Mouse (Mus musculus) liver, adult 2 months (tissue): Measurements from ENCODE around the gene Ednrb. TPM values are rescaled to one million over a fixed set of nuclear protein-coding genes. Genes with fewer than 3 reads are reported as not detected.

Experiments
- DNase-seq: peaks from one replicate; pipeline ENCODE4 v3.0.0-alpha.2; 2011; ENCODE audit warnings: low read depth, low spot score; ENCODE audit errors: extremely low read depth
- H3K27ac ChIP-seq: fragments of 200-500 bp; replicated peaks from 2 replicates; pipeline ENCODE4 v1.5.1; 2012; ENCODE audit warnings: low read depth, mild to moderate bottlenecking, control low read depth, inconsistent platforms, low read length; ENCODE audit not compliant: insufficient read depth
- H3K27me3 ChIP-seq: fragments of 200-500 bp; 2 replicates; pipeline ENCODE4 v1.6.1; 2012; ENCODE audit warnings: mild to moderate bottlenecking, moderate library complexity, low read length, inconsistent platforms; ENCODE audit not compliant: control insufficient read depth, insufficient read depth
- H3K36me3 ChIP-seq: fragments of 200-500 bp; 2 replicates; pipeline ENCODE4 v1.6.1; 2012; ENCODE audit warnings: low read length, inconsistent platforms; ENCODE audit not compliant: control insufficient read depth, insufficient read depth
- H3K4me1 ChIP-seq: fragments of 200-500 bp; 2 replicates; pipeline ENCODE4 v1.6.1; 2011; ENCODE audit warnings: low read length; ENCODE audit not compliant: control insufficient read depth, insufficient read depth
- H3K4me3 ChIP-seq: fragments of 200-500 bp; 2 replicates; pipeline ENCODE4 v1.5.1; 2011; ENCODE audit warnings: low read depth, mild to moderate bottlenecking, control low read depth, low read length, moderate library complexity; ENCODE audit not compliant: insufficient read depth
- H3K79me2 ChIP-seq: fragments of 200-500 bp; 2 replicates; pipeline ENCODE4 v1.6.1; 2012; ENCODE audit warnings: inconsistent platforms, mild to moderate bottlenecking, low read length, moderate library complexity; ENCODE audit not compliant: control insufficient read depth, insufficient read depth
- H3K9ac ChIP-seq: fragments of 200-500 bp; 2 replicates; pipeline ENCODE4 v1.6.1; 2012; ENCODE audit warnings: low read depth, mild to moderate bottlenecking, control low read depth, inconsistent platforms, low read length
- CTCF ChIP-seq: fragments of 200-500 bp; IDR thresholded peaks from 2 replicates; pipeline ENCODE4 v1.5.1; 2011; ENCODE audit warnings: low read depth, low read length, control low read depth
- POLR2A ChIP-seq: fragments of 200-500 bp; IDR thresholded peaks from 2 replicates; pipeline ENCODE4 v1.6.1; 2011; ENCODE audit warnings: low read length, control low read depth; ENCODE audit not compliant: insufficient read depth; ENCODE audit errors: extremely low read depth
- WGBS: fragments of 180-500 bp; shearing (Covaris S2); methylation state at CpG from one replicate; pipeline ENCODE4 v1.1.7; 2018; 5-methylcytosine and 5-hydroxymethylcytosine counted together
- polyA plus RNA-seq: library from polyadenylated mRNA; depleted of rRNA; stranded (reverse); fragments of >200 nt; gene quantifications from 2 replicates; pipeline ENCODE4 v1.2.3, GENCODE M21; 2012; rRNA removed
- total RNA-seq: library from RNA; depleted of rRNA; stranded (reverse); fragments of >200 nt; gene quantifications from 2 replicates; pipeline ENCODE4 v1.2.3, GENCODE M21; 2014; rRNA removed

Gene Ednrb
- total RNA-seq = 9.5 and 12.0 TPM in 2 replicates
- 2.8 and 3.0 TPM in 2 replicates for polyA plus RNA-seq

DNA sequence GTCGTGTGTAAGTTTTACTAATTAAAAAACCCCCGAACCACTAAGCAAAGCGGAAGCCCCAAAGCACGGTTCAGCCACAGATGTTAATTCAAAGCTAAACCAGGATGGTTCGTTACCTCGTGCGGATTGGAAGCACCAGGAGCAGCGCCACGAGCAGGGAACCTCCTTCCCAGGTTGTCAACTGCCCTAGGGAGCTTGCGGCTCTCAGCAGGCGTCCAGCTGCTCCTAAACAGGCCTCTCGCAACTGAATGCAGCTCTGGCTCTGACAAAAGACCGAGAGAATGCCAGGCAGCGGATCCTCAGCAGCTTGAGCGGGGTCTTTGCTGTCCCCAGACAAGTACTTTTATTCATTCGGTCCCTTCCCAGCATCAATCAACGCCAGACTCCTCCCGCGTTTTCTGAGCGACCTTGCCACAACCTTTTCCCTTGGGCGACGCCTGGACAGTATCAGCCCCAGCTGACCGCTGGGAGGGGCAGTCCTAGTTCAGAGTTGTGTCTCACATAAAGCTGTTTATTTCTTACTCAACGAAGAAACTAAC is at the start of gene Ednrb:
Ednrb (minus strand) TSS at position 392 of the 539 bp plus-strand sequence.
- TF ChIP-seq POLR2A (no peak), CTCF (no peak)
- H3K27ac ChIP-seq = peak within 1 kb of the TSS; percentile 44
- WGBS = 3% methylated on average over 24 of the region's 24 CpGs

DNA sequence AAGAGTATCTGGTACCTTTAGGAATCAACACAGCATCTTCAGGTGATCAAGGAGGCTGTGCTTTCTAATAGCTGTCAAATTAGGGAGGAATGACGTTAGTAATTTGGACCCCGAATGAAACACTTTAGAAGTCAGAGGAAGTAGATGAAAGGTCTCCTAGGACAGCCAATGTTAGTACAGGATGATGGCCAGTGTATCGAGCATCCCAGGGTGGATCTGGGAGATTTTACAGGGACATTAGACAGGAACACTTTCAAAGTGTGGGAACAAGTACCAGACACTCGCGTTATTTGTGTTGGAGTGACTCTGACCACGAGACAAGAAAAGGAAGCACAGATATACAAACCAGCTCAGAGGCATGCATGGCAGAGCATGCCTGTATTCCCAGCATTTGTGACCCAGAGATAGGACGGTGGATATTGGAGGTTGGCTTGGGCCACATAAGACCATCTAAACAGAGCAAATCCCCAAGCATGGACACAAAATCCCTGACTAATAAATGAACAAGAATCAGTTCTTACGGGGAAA is 48.3 kb upstream of the Ednrb start:
- no peak for DNase-seq
- Histone ChIP-seq H3K79me2 (no peaks in the 10 kb centered on the region), H3K27me3 (no peaks in the 10 kb centered on the region), H3K36me3 (no peaks in the 10 kb centered on the region), H3K27ac (no peak overlapping the region), H3K4me1 (no peaks in the 10 kb centered on the region), H3K4me3 (no peak overlapping the region), H3K9ac (no peak overlapping the region)
- 83% methylated on average over 8 of the region's 8 CpGs for WGBS
- no peak for TF ChIP-seq CTCF
- no peak for TF ChIP-seq POLR2A

More for the DNA sequence above, at the start of gene Ednrb:
- Histone ChIP-seq H3K4me3 (peak within 1 kb of the TSS; percentile 51), H3K79me2 (no peaks in the 10 kb centered on the region), H3K36me3 (no peaks in the 10 kb centered on the region), H3K4me1 (no peaks in the 10 kb centered on the region), H3K27me3 (no peaks in the 10 kb centered on the region), H3K9ac (peak within 1 kb of the TSS; percentile 68)
- DNase-seq = no peak

DNA sequence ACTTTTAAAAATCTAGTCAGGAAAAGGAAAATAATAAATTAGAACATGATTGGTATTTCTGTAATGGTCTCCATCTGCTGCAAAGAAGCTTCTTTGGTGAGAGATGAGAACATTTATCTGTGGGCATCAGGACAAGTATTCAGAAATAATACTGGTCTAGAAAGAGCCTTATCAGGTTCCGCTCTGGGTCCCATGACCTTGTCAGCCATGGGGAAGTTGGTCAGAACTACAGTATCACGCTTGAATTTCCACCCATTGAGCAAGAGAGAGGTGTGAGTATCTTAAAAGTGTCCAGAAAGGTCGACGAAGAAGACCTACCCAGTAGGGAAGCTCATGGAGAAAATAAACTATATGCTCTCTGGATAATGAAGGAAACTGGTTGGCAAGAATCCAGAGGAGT is 46.6 kb upstream of the Ednrb start:
- no peak for TF ChIP-seq CTCF
- H3K36me3 ChIP-seq = no peaks in the 10 kb centered on the region
- 83% methylated on average over 4 of the region's 4 CpGs for WGBS
- H3K4me3 ChIP-seq = no peak overlapping the region
- H3K27ac ChIP-seq = no peak overlapping the region
- H3K9ac ChIP-seq = no peak overlapping the region
- H3K4me1 ChIP-seq = no peaks in the 10 kb centered on the region
- no peak for DNase-seq
- no peaks in the 10 kb centered on the region for H3K79me2 ChIP-seq
- no peaks in the 10 kb centered on the region for H3K27me3 ChIP-seq

DNA sequence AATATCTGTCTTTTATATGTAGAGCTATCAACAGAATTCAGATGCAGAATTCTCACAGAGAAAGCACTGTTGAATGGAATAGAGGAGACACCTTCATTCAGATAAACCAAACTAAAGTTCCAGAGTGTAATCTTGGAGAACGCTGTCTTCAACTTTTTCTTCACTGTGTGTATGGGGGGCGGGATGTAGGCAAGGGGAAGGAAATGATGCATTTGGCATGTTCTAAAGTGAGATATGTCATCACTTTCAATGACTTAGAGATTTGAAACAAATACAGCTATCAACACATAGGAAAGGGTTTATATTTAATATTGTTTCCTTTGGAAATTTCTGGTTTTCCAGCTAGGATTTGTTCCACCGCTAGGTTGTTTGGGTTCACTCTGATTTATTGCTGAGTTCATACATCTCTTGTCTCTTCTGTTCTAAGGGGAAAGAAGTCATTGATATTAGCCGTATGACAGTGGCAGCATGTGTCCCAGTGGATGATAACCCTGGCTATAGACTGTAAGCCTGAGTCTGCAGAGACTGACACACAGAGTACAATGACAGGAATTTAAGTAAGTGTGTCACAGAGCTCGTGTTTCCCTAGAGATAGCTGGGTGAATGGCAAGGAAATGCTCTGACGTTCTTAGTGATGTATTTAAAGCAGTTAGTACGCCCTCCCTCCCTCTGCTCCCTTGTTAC is 40.8 kb upstream of the Ednrb start:
- peak; percentile 11 for DNase-seq
- H3K79me2 ChIP-seq = no peaks in the 10 kb centered on the region

DNA sequence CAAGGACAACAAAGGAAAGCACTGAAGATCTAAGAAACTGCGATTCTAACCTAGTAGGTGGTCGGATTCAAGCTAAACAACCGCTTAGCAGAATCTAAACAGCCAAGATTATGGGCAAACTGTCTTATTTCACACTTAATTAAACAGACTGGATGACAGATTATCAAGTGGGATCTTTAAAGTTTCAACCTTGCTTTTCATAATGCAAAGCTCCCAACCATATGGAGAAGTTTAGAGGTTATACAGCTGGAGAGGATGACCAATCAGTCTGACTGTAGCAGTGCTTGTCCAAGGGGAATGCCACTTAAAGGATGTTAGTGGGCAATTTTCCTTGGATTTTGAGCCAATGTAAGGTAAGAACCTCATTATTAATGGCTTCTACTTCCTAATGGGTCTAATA is 38.7 kb upstream of the Ednrb start:
- H3K4me1 ChIP-seq = no peaks in the 10 kb centered on the region
- 90% methylated on average over 3 of the region's 3 CpGs for WGBS
- TF ChIP-seq POLR2A = no peak
- no peak for TF ChIP-seq CTCF
- no peak for DNase-seq
- H3K4me3 ChIP-seq = no peak overlapping the region
- H3K27me3 ChIP-seq = no peaks in the 10 kb centered on the region
- no peaks in the 10 kb centered on the region for H3K36me3 ChIP-seq
- H3K9ac ChIP-seq = no peak overlapping the region
- H3K79me2 ChIP-seq = no peaks in the 10 kb centered on the region
- H3K27ac ChIP-seq = no peak overlapping the region

More for the DNA sequence above, 40.8 kb upstream of the Ednrb start:
- WGBS = 69% methylated on average over 7 of the region's 7 CpGs
- H3K27me3 ChIP-seq = no peaks in the 10 kb centered on the region
- no peak overlapping the region for H3K27ac ChIP-seq
- H3K36me3 ChIP-seq = no peaks in the 10 kb centered on the region
- H3K9ac ChIP-seq = no peak overlapping the region
- TF ChIP-seq POLR2A (no peak), CTCF (no peak)
- H3K4me1 ChIP-seq = no peaks in the 10 kb centered on the region
- no peak overlapping the region for H3K4me3 ChIP-seq

DNA sequence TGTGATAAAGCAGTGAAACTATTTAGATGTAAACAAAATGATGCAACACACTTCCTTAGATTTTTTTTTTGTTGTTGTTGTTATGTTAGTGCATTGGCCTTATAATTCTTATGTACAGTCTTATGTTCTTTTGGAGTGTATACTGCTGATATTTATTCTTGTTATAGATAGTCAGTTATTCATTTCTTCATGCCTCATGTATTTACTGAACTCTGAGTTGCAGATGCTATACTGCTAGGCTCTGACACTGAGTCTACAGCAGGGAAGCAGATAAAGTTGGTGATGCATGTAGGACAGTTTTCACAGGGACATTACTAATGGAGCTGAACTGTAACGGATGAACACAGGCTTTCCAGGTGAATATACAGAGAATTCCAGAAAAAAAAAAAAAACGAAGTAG is 32.9 kb upstream of the Ednrb start:
- no peaks in the 10 kb centered on the region for H3K27me3 ChIP-seq
- TF ChIP-seq POLR2A (no peak), CTCF (no peak)
- H3K79me2 ChIP-seq = no peaks in the 10 kb centered on the region
- H3K4me1 ChIP-seq = no peaks in the 10 kb centered on the region
- H3K27ac ChIP-seq = no peak overlapping the region
- no peak overlapping the region for H3K4me3 ChIP-seq
- 85% methylated on average over 2 of the region's 2 CpGs for WGBS
- H3K9ac ChIP-seq = no peak overlapping the region
- H3K36me3 ChIP-seq = no peaks in the 10 kb centered on the region
- no peak for DNase-seq
